Mouse (Mus musculus): Measurements from ENCODE around the gene Hepacam. TPM values are rescaled to one million over a fixed set of nuclear protein-coding genes. Genes with fewer than 3 reads are reported as not detected.

The Hepacam gene
- total and polyA plus RNA-seq, 3 experiments, result 0.13 TPM; not detected in 2

- H3K9me3 ChIP-seq (replicated peaks; ENCODE audit: low read length), result no peaks in the 10 kb centered on the region
- H3K27me3 ChIP-seq (replicated peaks), result peaks cover 52% of the 10 kb centered on the region
- TF ChIP-seq USF2 (conservative IDR thresholded peaks at IDR 0.05; ENCODE audit: low read depth, low read length) (no peak), ZMIZ1 (IDR thresholded peaks at IDR 0.05; ENCODE audit: low read depth, low read length) (no peak), ZKSCAN1 (IDR thresholded peaks at IDR 0.05; ENCODE audit: borderline replicate concordance, low read depth, low read length) (no peak), HCFC1 (IDR thresholded peaks at IDR 0.05; ENCODE audit: low read depth, low read length) (no peak), MAFK (IDR thresholded peaks at IDR 0.05; ENCODE audit: insufficient replicate concordance, low read length) (no peak), UBTF (IDR thresholded peaks at IDR 0.05; ENCODE audit: low read depth, low read length) (no peak), KAT2A (IDR thresholded peaks at IDR 0.05; ENCODE audit: insufficient replicate concordance, low read length) (no peak), MAZ (IDR thresholded peaks at IDR 0.05; ENCODE audit: low read depth, low read length) (peak; percentile 81), SMC3 (IDR thresholded peaks at IDR 0.05; ENCODE audit: low read depth, low read length) (peak; percentile 84), CTCF (conservative IDR thresholded peaks at IDR 0.05 in 1 of 2, IDR thresholded peaks at IDR 0.05 in 1 of 2; ENCODE audit: low read depth in 2 of 2, low read length in 2 of 2) (peak; percentile 89 to 98), CHD1 (IDR thresholded peaks at IDR 0.05; ENCODE audit: low read depth, low read length) (no peak), IRF4 (IDR thresholded peaks at IDR 0.05; ENCODE audit: low read depth, low read length) (0 out of 2 replicates have a peak, but pooled peaks have one; percentile 35), PAX5 (IDR thresholded peaks at IDR 0.05; ENCODE audit: low read length) (no peak), NRF1 (IDR thresholded peaks at IDR 0.05; ENCODE audit: low read depth, low read length) (peak; percentile 41; the same call in 1 of the 2 replicates), RCOR1 (conservative IDR thresholded peaks at IDR 0.05; ENCODE audit: low read depth, low read length) (no peak), JUN (IDR thresholded peaks at IDR 0.05; ENCODE audit: insufficient read depth, low read depth, low read length) (no peak), ZC3H11A (IDR thresholded peaks at IDR 0.05; ENCODE audit: low read depth, low read length) (peak; percentile 50; the same call in 1 of the 2 replicates), TCF12 (IDR thresholded peaks at IDR 0.05; ENCODE audit: low read depth, low read length) (peak; percentile 45; the same call in 1 of the 2 replicates), POLR2AphosphoS2 (IDR thresholded peaks at IDR 0.05; ENCODE audit: low read depth, low read length) (no peak), ELF1 (IDR thresholded peaks at IDR 0.05; ENCODE audit: low read depth, low read length) (0 out of 2 replicates have a peak, but pooled peaks have one; percentile 14), NELFE (IDR thresholded peaks at IDR 0.05; ENCODE audit: low read depth, low read length) (no peak; the same call in 1 of the 2 replicates), RAD21 (IDR thresholded peaks at IDR 0.05; ENCODE audit: low read depth, low read length) (peak; percentile 95), ETS1 (conservative IDR thresholded peaks at IDR 0.05; ENCODE audit: low read depth, low read length) (no peak), ZNF384 (IDR thresholded peaks at IDR 0.05; ENCODE audit: low read depth, low read length) (peak; percentile 43; the same call in 1 of the 2 replicates), JUND (conservative IDR thresholded peaks at IDR 0.05; ENCODE audit: low read depth, low read length) (no peak), BHLHE40 (IDR thresholded peaks at IDR 0.05; ENCODE audit: low read depth, low read length) (no peak), MEF2A (IDR thresholded peaks at IDR 0.05; ENCODE audit: borderline replicate concordance, low read depth, low read length) (peak; percentile 84)
- no peak overlapping the region for H3K9ac ChIP-seq (ENCODE audit: insufficient read depth, low read depth)
- peaks cover 3 to 38% of the 10 kb centered on the region in 2 experiments; a peak in 3 of 4 replicates for H3K4me1 ChIP-seq (ENCODE audit: control insufficient read depth in 1 of 2, insufficient read depth in 2 of 2)
- H3K36me3 ChIP-seq (replicated peaks in 1 of 2; ENCODE audit: control insufficient read depth in 1 of 2, insufficient read depth in 1 of 2, low read length in 1 of 2), result no peaks in the 10 kb centered on the region
- peak; percentile 91 for DNase-seq (ENCODE audit: extremely low read depth)
- dilution Hi-C loops (cut with MboI; ENCODE audit: extremely low pct_ligation_motif_present, extremely low pct_unique_long_range_greater_than_20kb, low sequenced_read_pairs) (no loop called here), in situ Hi-C loops (cut with MboI; ENCODE audit: low pct_ligation_motif_present, low pct_unique_long_range_greater_than_20kb, low sequenced_read_pairs) (no loop called here)
- peak overlapping the region in 1 of 3 experiments; percentile 13 for H3K4me3 ChIP-seq (replicated peaks in 1 of 3; ENCODE audit: low read depth in 2 of 3, low read length in 2 of 3, poor library complexity in 1 of 3)
- peak overlapping the region; percentile 67 for H3K4me2 ChIP-seq (ENCODE audit: insufficient read depth, low read depth, poor library complexity, severe bottlenecking)
- no peaks in the 10 kb centered on the region for H3K79me2 ChIP-seq (replicated peaks; ENCODE audit: control insufficient read depth, extremely low read depth, insufficient read depth, poor library complexity, severe bottlenecking)
- H3K27ac ChIP-seq (ENCODE audit: insufficient read depth, low read depth), result no peak overlapping the region
These were observed 63.4 kb downstream of the Hepacam start for GRCm38 (mm10) chr9:37430582-37430981.

All from CH12.LX (cell line).